Mouse (Mus musculus): Measurements from ENCODE around the gene Dab2ip. TPM values are rescaled to one million over a fixed set of nuclear protein-coding genes. Genes with fewer than 3 reads are reported as not detected.

Dab2ip gene
- polyA plus RNA-seq, 1 experiment from 2014 or later, result 19.0 TPM

Other genes with a start within 250 kb of the Dab2ip start
- gene Stom, start 221.3 kb upstream of the Dab2ip start, polyA plus RNA-seq (2015; fragmentation: Nextera tagmentation; extraction: Ambion mirVana), result 16.5 and 18.9 TPM in 2 replicates
- gene 4930568D16Rik, start 190.5 kb upstream of the Dab2ip start, polyA plus RNA-seq (2015; fragmentation: Nextera tagmentation; extraction: Ambion mirVana), result 0.13 and 0.18 TPM in 2 replicates
- gene 4930402F06Rik, start 161.1 kb upstream of the Dab2ip start, polyA plus RNA-seq (2015; fragmentation: Nextera tagmentation; extraction: Ambion mirVana), result not detected in 2 replicates
- 26.2 and 27.3 TPM in 2 replicates for gene Ggta1, start 95.0 kb upstream of the Dab2ip start, polyA plus RNA-seq (2015; fragmentation: Nextera tagmentation; extraction: Ambion mirVana)